Mouse (Mus musculus) inflammation-experienced regulatory T-cells, adult 6 months (primary cell): Measurements from ENCODE around the gene Ptgfr. TPM values are rescaled to one million over a fixed set of nuclear protein-coding genes. Genes with fewer than 3 reads are reported as not detected.

ENCODE experiments used
- polyA plus RNA-seq, 3 experiments: library from polyadenylated mRNA; unstranded; fragments of 100-300 nt; shearing (Covaris generic); gene quantifications; one replicate each; pipeline ENCODE4 v1.2.1; 2017

Ptgfr gene
- polyA plus RNA-seq, 3 experiments from 2014 or later, result not detected

Other genes starting within 250 kb of the Ptgfr start
- 1 to 10 TPM; 3.3 to 9.2 (median 3.6) TPM for gene Ifi44, start 87.7 kb downstream of the Ptgfr start, polyA plus RNA-seq
- gene Ifi44l, start 74.7 kb downstream of the Ptgfr start, polyA plus RNA-seq, result 10 to 100 TPM in 1 of 3 experiments, not detected in 2; 11.4 TPM